Mouse (Mus musculus) gastrocnemius, postnatal 10 days (tissue): ENCODE data around the gene Vps45. TPM values are rescaled to one million over a fixed set of nuclear protein-coding genes. Genes with fewer than 3 reads are reported as not detected.
A peak's percentile ranks its signal among the peaks of the same experiment; 100 is the strongest.
"Not testable (repeated sequence)": the region's sequence is repeated elsewhere in the genome, so short reads cannot be mapped to it uniquely, and the experiment has no call there.

ENCODE experiments used
- DNase-seq: peaks from one replicate; pipeline ENCODE4 v3.0.0; 2021; ENCODE audit warnings: mixed read lengths
- total RNA-seq, 2 experiments: library from RNA; stranded (reverse); gene quantifications; 2 replicates each; pipeline ENCODE4 v1.2.3; 2021

Vps45 gene
- total RNA-seq, 2 experiments from 2014 or later: 25.4 to 27.3 TPM

DNA sequence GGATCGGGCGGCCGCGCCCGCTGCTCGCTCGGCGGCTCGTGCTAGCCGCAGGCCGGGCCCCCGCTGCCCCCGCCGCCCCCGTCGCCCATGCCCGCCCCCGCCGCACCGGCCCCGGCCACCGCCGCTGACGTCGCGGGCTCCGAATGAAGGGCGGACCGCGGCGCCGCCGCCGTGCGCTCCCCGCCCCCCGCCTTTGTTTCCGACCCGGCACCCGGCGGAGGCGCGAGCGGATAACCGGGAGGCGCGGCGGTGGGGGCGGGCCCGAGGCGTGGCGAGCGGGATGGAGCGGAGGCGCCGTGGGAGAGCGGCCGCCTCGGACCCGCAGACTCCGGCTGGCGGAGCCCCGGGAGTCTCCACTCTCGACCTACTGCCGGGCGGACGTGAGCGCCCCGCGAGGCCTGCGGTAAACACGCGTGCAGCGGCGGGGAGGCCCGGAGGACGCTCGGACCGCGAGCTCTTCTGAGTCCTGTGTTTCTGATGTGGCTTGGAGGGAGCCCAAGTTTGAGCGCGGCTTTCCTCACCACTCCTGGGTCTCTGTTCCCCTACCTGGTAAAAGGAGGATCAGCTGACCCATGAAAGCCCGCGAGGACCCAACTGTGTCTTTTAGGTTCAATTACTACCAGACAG is 62.4 kb downstream of the Vps45 start, which contains the start of gene Plekho1:
Gene Plekho1, minus strand, starts transcription at position 200 of the 627 bp plus-strand sequence.
- DNase-seq: peak; percentile 71

DNA sequence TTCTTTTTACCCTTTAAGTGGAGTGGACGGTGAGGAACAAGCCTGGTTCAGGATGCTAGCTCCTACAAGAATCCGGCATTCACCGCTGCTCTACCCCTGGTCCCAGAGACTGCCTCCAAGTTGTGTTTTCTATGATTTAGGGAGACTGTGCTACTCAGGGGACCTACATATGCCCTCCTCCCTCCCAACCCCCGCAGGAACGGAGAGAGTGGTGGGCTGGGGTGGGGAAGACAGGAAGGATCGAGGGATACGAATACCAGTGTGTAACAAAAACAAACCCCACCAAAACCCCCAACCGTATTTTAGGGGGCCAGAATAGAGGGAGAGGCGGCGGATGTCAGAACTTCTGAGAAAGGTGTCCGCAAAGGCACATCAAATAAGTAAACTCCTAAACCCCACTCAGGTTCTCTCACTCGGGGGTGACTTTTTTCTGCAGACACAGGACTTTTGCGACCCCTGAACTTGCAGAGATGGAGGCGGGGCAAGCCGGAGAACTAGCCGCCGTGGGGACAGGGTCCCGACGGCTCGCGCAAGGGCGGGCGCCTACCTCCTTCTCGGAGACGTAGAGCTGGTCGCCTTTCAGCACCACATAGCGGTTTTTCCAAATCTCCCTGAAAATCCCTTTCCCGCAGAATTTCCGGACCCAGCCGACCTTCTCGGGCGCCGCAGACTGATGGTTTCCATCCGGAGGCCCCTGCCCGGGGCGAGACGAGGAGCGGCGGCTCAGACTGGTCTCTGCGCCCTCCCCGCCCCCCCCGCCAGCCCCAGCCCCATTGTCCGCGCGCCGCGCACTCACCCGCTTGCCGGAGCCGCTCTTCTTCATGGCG is 63.1 kb downstream of the Vps45 start:
- DNase-seq: peak; percentile 46

- no peak for DNase-seq
Measured at GRCm38 (mm10) chr3:95994381-95994846, 63.9 kb downstream of the Vps45 start.

GRCm38 (mm10) chr3:95993881-95994280 is 64.4 kb downstream of the Vps45 start:
- no peak for DNase-seq

- DNase-seq: no peak
Measured at GRCm38 (mm10) chr3:95992990-95993603, 65.2 kb downstream of the Vps45 start.

GRCm38 (mm10) chr3:95990413-95990941 is 67.8 kb downstream of the Vps45 start:
- DNase-seq: no peak

DNA sequence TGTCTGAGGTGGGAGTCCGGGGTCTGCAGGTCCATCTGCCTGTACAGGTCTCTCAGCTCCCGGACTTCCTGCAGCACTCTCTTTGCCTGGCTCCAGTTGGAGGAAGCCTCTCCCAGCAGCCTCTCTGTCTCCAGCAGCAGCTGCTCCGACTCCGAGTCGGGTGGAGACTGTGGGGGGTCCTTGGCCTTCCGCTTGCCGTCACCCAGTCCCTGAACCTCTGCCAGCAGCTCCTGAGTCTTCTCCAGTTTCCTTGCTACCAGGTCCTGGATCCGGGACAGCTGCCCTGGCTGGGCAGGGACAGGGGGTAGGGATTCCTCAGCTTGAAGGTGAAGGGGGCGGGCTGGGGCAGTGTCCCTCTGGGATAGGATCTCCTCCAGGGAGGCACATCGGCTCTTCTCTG is 69.3 kb downstream of the Vps45 start:
- peak; percentile 83 for DNase-seq

DNA sequence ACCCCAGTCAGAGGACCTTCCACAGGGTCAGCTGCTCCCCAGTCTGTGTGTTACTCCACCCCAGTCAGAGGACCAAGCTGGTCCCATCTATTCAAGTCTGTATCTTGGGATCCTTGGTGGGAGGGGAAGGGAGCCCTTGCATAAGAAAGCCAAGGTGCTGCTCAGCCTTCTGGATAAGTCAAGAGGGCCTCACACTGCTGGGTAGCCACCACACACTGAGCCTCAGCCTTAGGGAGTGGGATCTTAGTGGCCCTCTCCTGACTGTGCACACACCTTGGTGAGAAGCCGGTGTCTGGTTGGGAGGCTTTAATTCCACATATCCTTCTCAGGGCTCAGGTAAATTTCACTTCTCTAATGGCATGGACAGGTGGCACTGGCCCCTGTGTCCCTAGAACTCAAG is 70.1 kb downstream of the Vps45 start:
- no peak for DNase-seq

DNA sequence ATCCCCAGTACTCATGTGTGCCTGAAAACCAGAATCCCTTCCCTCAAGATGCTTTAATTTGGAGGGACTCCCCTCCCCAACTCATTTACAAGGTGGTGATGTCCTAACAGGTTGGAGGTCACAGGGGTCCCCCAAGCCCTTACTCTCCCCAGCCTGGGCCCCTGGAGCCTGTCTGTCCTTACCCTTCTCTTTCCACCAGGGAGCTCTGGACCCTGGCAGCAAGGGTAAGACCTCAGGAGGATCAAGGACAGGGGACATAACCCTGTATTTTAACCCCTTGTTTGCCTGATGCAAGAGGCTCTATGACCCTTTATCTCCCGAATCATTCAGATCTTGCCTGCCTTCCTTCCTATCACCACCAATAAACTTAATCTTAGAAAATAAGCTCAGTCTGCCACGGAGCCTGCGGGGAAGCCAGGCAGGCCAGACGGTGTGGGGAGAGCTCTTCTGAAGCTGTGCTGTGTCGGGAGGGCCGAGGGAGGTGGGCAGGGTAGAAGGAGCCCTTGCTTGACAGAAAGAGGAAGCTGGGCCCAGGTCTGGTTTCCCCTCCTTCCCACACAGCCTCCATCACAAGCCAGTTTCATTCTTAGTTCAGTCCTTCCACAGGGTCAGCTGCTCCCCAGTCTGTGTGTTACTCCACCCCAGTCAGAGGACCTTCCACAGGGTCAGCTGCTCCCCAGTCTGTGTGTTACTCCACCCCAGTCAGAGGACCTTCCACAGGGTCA is 70.7 kb downstream of the Vps45 start:
- DNase-seq: no peak

- no peak for DNase-seq
Measured at GRCm38 (mm10) chr3:95986984-95987383, 71.3 kb downstream of the Vps45 start.

GRCm38 (mm10) chr3:95986001-95986622 is 72.2 kb downstream of the Vps45 start:
- peak; percentile 68 for DNase-seq

DNA sequence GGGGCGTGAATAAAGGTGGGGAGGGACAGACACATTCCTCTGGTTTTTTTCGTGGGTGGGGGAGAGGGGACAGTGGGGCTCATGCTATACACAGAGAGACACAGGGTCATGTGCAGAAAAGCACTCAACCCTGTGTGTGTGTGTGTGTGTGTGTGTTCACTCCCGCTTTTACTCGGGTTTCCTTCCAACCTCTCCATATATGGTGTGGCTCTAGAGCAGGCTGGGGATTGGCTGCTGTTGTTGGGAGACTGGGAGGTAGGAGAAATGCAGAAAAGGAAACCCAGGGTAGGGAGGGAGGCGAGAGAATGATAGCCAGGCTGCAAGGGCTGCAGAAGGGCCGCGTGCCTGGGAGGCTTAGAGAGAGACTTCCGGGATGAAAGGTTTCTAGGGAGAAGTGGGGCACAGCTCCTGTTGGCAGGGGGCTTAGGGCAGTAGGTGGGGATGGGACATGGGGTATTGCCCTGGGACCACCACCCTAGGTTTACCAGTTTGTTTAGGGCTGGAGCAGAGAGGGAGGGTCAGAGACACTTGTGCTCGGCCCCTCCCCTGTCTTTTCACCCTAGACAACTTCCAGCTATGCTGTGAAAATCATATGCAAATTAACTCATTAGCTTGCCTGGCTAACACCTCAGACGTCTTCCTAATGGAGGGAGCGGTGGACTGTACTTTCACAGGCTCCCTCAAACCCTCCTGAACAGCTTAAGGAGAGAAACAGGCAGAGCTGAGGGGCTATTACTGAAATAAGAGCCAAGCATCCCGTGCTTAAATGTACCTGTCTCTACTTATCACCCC is 72.9 kb downstream of the Vps45 start:
- DNase-seq: peak; percentile 58

DNA sequence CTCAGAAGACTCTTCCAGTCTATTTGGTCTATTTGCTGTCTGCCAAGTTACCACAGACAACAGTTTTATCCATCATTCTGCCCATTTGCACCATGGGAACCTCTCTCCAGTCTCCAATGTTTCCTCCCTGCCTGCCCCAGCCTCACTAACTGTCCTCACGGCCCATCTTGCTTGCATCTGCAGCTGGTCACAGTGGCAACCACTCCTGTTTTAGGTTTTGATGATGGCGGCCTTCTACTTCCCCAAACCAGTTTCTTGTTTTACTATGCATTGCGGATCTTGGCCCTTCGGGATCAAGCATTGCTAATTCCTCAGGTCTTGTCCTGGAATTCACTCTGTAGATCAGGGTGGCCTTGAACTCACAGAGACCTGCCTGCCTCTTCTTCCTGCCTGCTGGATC is 76.1 kb downstream of the Vps45 start:
- no peak for DNase-seq

- no peak for DNase-seq
Measured at GRCm38 (mm10) chr3:95980276-95980970, 77.8 kb downstream of the Vps45 start.

GRCm38 (mm10) chr3:95978265-95978664 is 80.0 kb downstream of the Vps45 start:
- no peak for DNase-seq

DNA sequence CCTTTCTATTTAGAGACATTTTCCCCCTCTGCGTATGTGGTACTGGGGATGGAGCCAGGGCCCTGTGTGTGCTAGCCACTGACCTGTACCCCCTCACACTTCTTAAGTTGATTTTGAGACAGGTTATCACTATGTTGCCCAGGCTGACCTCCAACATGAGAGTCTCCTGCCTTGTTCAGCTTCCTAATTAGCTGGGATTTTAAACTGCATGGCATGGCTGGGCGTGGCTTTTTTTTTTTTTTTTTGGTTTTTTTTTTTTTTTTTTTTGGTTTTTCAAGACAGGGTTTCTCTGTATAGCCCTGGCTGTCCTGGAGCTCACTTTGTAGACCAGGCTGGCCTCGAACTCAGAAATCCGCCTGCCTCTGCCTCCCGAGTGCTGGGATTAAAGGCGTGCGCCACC is 80.7 kb downstream of the Vps45 start:
- not testable (repeated sequence) for DNase-seq

- DNase-seq: no peak
Measured at GRCm38 (mm10) chr3:95977079-95977478, 81.2 kb downstream of the Vps45 start.

- DNase-seq: no peak
Measured at GRCm38 (mm10) chr3:95972873-95973634, 85.2 kb downstream of the Vps45 start.

- DNase-seq: no peak
Measured at GRCm38 (mm10) chr3:95972251-95972872, 85.9 kb downstream of the Vps45 start.
